Mouse (Mus musculus) midbrain, embryonic 13.5 days (tissue): ENCODE measurements around the gene Calhm2. TPM values are rescaled to one million over a fixed set of nuclear protein-coding genes. Genes with fewer than 3 reads are reported as not detected.

Experiments used
- ATAC-seq: fragments of 200-750 bp; cut with Nextera tagmentation; 2 replicates; pipeline ENCODE4 v1.8.0; 2017; ENCODE audit warnings: mild to moderate bottlenecking, moderate TSS enrichment, moderate library complexity
- H3K27ac ChIP-seq: fragments of 300-500 bp; sonication (generic); 2 replicates; pipeline ENCODE4 v1.5.1; 2015; ENCODE audit warnings: inconsistent platforms, mild to moderate bottlenecking, moderate library complexity
- H3K27me3 ChIP-seq: fragments of 300-500 bp; sonication (generic); 2 replicates; pipeline ENCODE4 v1.6.1; 2015; ENCODE audit warnings: mild to moderate bottlenecking, inconsistent platforms
- H3K36me3 ChIP-seq: fragments of 300-500 bp; sonication (generic); 2 replicates; pipeline ENCODE4 v1.6.1; 2015; ENCODE audit warnings: mild to moderate bottlenecking, inconsistent platforms
- H3K4me1 ChIP-seq: fragments of 300-500 bp; sonication (generic); replicated peaks from 2 replicates; pipeline ENCODE4 v1.6.1; 2015; ENCODE audit warnings: inconsistent platforms
- H3K4me2 ChIP-seq: fragments of 300-500 bp; sonication (generic); replicated peaks from 2 replicates; pipeline ENCODE4 v1.6.1; 2015; ENCODE audit warnings: moderate library complexity, mild to moderate bottlenecking, inconsistent platforms
- H3K4me3 ChIP-seq: fragments of 300-500 bp; sonication (generic); replicated peaks from 2 replicates; pipeline ENCODE4 v1.5.1; 2015; ENCODE audit warnings: mild to moderate bottlenecking, inconsistent platforms
- H3K9ac ChIP-seq: fragments of 300-500 bp; sonication (generic); replicated peaks from 2 replicates; pipeline ENCODE4 v1.6.1; 2015; ENCODE audit warnings: mild to moderate bottlenecking, inconsistent platforms
- H3K9me3 ChIP-seq: fragments of 300-500 bp; sonication (generic); 2 replicates; pipeline ENCODE4 v1.6.1; 2016; ENCODE audit warnings: mild to moderate bottlenecking, inconsistent platforms
- WGBS: fragments of 180-500 bp; shearing (Covaris S2); methylation state at CpG from one replicate; pipeline ENCODE4 v1.1.7; 2015; 5-methylcytosine and 5-hydroxymethylcytosine counted together
- polyA plus RNA-seq: library from polyadenylated mRNA; unstranded; fragments of >200 nt; fragmentation: Nextera tagmentation; extraction: Ambion mirVana; gene quantifications from 2 replicates; pipeline ENCODE4 v1.2.1, GENCODE M21; 2015

Gene Calhm2
- polyA plus RNA-seq, 1 experiment from 2014 or later: 1.0 TPM

GRCm38 (mm10) chr19:47121054-47121453, 17.0 kb downstream of the Calhm2 start:
- WGBS: 45% methylated on average over 4 of the region's 4 CpGs
- no peaks in the 10 kb centered on the region for H3K9me3 ChIP-seq
- no peak for ATAC-seq
- no peak overlapping the region for H3K9ac ChIP-seq
- no peak overlapping the region for H3K4me2 ChIP-seq
- no peak overlapping the region for H3K4me3 ChIP-seq
- no peaks in the 10 kb centered on the region for H3K4me1 ChIP-seq
- H3K27me3 ChIP-seq: no peaks in the 10 kb centered on the region
- H3K36me3 ChIP-seq: peaks cover 78% of the 10 kb centered on the region
- H3K27ac ChIP-seq: no peak overlapping the region

GRCm38 (mm10) chr19:47118634-47119033, 19.5 kb downstream of the Calhm2 start:
- no peaks in the 10 kb centered on the region for H3K9me3 ChIP-seq
- no peak overlapping the region for H3K27ac ChIP-seq
- no peak overlapping the region for H3K4me2 ChIP-seq
- H3K4me3 ChIP-seq: no peak overlapping the region
- no peaks in the 10 kb centered on the region for H3K4me1 ChIP-seq
- WGBS: 85% methylated on average over 2 of the region's 2 CpGs
- H3K36me3 ChIP-seq: peaks cover 76% of the 10 kb centered on the region
- H3K27me3 ChIP-seq: no peaks in the 10 kb centered on the region
- no peak overlapping the region for H3K9ac ChIP-seq
- ATAC-seq: no peak

- ATAC-seq: no peak
- Histone ChIP-seq H3K9ac (no peak overlapping the region), H3K4me2 (no peak overlapping the region), H3K4me3 (no peak overlapping the region), H3K27ac (no peak overlapping the region), H3K27me3 (no peaks in the 10 kb centered on the region), H3K36me3 (peaks cover 100% of the 10 kb centered on the region), H3K4me1 (no peaks in the 10 kb centered on the region), H3K9me3 (no peaks in the 10 kb centered on the region)
- WGBS: 96% methylated on average over 9 of the region's 9 CpGs
These were observed 33.3 kb downstream of the Calhm2 start for GRCm38 (mm10) chr19:47104641-47105271.

- Histone ChIP-seq H3K4me1 (no peaks in the 10 kb centered on the region), H3K9me3 (no peaks in the 10 kb centered on the region), H3K9ac (no peak overlapping the region), H3K27ac (no peak overlapping the region), H3K4me3 (no peak overlapping the region), H3K27me3 (no peaks in the 10 kb centered on the region), H3K4me2 (no peak overlapping the region), H3K36me3 (peaks cover 99% of the 10 kb centered on the region)
- WGBS: 94% methylated on average over 5 of the region's 5 CpGs
- ATAC-seq: no peak
These were observed 37.0 kb downstream of the Calhm2 start for GRCm38 (mm10) chr19:47101080-47101479.

GRCm38 (mm10) chr19:47090550-47091156, 47.4 kb downstream of the Calhm2 start, which contains the start of the genes Usmg5 and Pdcd11:
TSS of gene Usmg5 (minus strand) at chr19:47090647.
TSS of gene Pdcd11 (plus strand) at chr19:47090768.
- peaks cover 29% of the 10 kb centered on the region for H3K36me3 ChIP-seq
- under 1% methylated on average over 56 of the region's 56 CpGs for WGBS

GRCm38 (mm10) chr19:47089718-47090525, 48.2 kb downstream of the Calhm2 start:
- Histone ChIP-seq H3K27me3 (no peaks in the 10 kb centered on the region), H3K4me3 (peak overlapping the region; percentile 95), H3K36me3 (peaks cover 27% of the 10 kb centered on the region), H3K27ac (peak overlapping the region; percentile 88), H3K4me2 (peak overlapping the region; percentile 81), H3K9ac (peak overlapping the region; percentile 93), H3K4me1 (peaks cover 31% of the 10 kb centered on the region), H3K9me3 (no peaks in the 10 kb centered on the region)
- WGBS: 2% methylated on average over 36 of the region's 36 CpGs
- ATAC-seq: peak; percentile 78

More at GRCm38 (mm10) chr19:47090550-47091156, 47.4 kb downstream of the Calhm2 start, which contains the start of the genes Usmg5 and Pdcd11:
- Histone ChIP-seq H3K4me2 (peak within 1 kb of the TSS; percentile 81), H3K27me3 (no peaks in the 10 kb centered on the region), H3K9me3 (no peaks in the 10 kb centered on the region), H3K4me3 (peak within 1 kb of the TSS; percentile 95), H3K9ac (peak within 1 kb of the TSS; percentile 93), H3K27ac (peak within 1 kb of the TSS; percentile 88), H3K4me1 (peaks cover 31% of the 10 kb centered on the region)
- peak; percentile 100 for ATAC-seq

GRCm38 (mm10) chr19:47088226-47088625, 49.9 kb downstream of the Calhm2 start:
- peaks cover 31% of the 10 kb centered on the region for H3K36me3 ChIP-seq
- 93% methylated on average over 3 of the region's 3 CpGs for WGBS
- no peak for ATAC-seq
- H3K27ac ChIP-seq: no peak overlapping the region
- no peaks in the 10 kb centered on the region for H3K27me3 ChIP-seq
- H3K4me3 ChIP-seq: no peak overlapping the region
- no peak overlapping the region for H3K4me2 ChIP-seq
- peaks cover 31% of the 10 kb centered on the region for H3K4me1 ChIP-seq
- no peaks in the 10 kb centered on the region for H3K9me3 ChIP-seq
- no peak overlapping the region for H3K9ac ChIP-seq

- H3K9me3 ChIP-seq: no peaks in the 10 kb centered on the region
- peak overlapping the region; percentile 89 for H3K27ac ChIP-seq
- ATAC-seq: peak; percentile 94
- peak overlapping the region; percentile 58 for H3K4me2 ChIP-seq
- under 1% methylated on average over 65 of the region's 72 CpGs for WGBS
- peak overlapping the region; percentile 92 for H3K9ac ChIP-seq
- peak overlapping the region; percentile 92 for H3K4me3 ChIP-seq
- no peaks in the 10 kb centered on the region for H3K27me3 ChIP-seq
- peaks cover 22% of the 10 kb centered on the region for H3K36me3 ChIP-seq
- H3K4me1 ChIP-seq: peaks cover 13% of the 10 kb centered on the region
These were observed 70.0 kb downstream of the Calhm2 start for GRCm38 (mm10) chr19:47067924-47068611.

- H3K9ac ChIP-seq: peak within 1 kb of the TSS; percentile 92
- ATAC-seq: peak; percentile 78
- 11% methylated on average over 49 of the region's 49 CpGs for WGBS
- no peaks in the 10 kb centered on the region for H3K27me3 ChIP-seq
- no peaks in the 10 kb centered on the region for H3K9me3 ChIP-seq
- H3K4me2 ChIP-seq: peak within 1 kb of the TSS; percentile 58
- H3K4me1 ChIP-seq: peaks cover 13% of the 10 kb centered on the region
- peak within 1 kb of the TSS; percentile 89 for H3K27ac ChIP-seq
- peaks cover 14% of the 10 kb centered on the region for H3K36me3 ChIP-seq
- H3K4me3 ChIP-seq: peak within 1 kb of the TSS; percentile 92
These were observed 70.8 kb downstream of the Calhm2 start, which contains the start of gene Taf5 for GRCm38 (mm10) chr19:47067096-47067882. TSS of gene Taf5 (plus strand) at chr19:47067746.

GRCm38 (mm10) chr19:47065860-47066259, 72.2 kb downstream of the Calhm2 start:
- H3K4me2 ChIP-seq: no peak overlapping the region
- no peak for ATAC-seq
- H3K27me3 ChIP-seq: no peaks in the 10 kb centered on the region
- no peak overlapping the region for H3K4me3 ChIP-seq
- H3K36me3 ChIP-seq: 0 out of 2 replicates have a peak, but pooled peaks cover 1% of the 10 kb centered on the region
- no peaks in the 10 kb centered on the region for H3K9me3 ChIP-seq
- H3K27ac ChIP-seq: no peak overlapping the region
- no peak overlapping the region for H3K9ac ChIP-seq
- peaks cover 13% of the 10 kb centered on the region for H3K4me1 ChIP-seq
- 83% methylated on average over 3 of the region's 3 CpGs for WGBS

GRCm38 (mm10) chr19:47057684-47058083, 80.4 kb downstream of the Calhm2 start:
- Histone ChIP-seq H3K4me2 (no peak overlapping the region), H3K4me1 (no peaks in the 10 kb centered on the region), H3K36me3 (no peaks in the 10 kb centered on the region), H3K9me3 (no peaks in the 10 kb centered on the region), H3K4me3 (no peak overlapping the region), H3K27ac (no peak overlapping the region), H3K9ac (no peak overlapping the region), H3K27me3 (no peaks in the 10 kb centered on the region)
- 76% methylated on average over 1 of the region's 1 CpGs for WGBS
- ATAC-seq: no peak
